Mouse (Mus musculus): ENCODE measurements around the gene Ddx39b. TPM values are rescaled to one million over a fixed set of nuclear protein-coding genes. Genes with fewer than 3 reads are reported as not detected.
"Not testable (repeated sequence)": the region's sequence is repeated elsewhere in the genome, so short reads cannot be mapped to it uniquely, and the experiment has no call there.

Gene Ddx39b
- total RNA-seq, 2 experiments from 2014 or later, result 195 to 213 TPM

DNA sequence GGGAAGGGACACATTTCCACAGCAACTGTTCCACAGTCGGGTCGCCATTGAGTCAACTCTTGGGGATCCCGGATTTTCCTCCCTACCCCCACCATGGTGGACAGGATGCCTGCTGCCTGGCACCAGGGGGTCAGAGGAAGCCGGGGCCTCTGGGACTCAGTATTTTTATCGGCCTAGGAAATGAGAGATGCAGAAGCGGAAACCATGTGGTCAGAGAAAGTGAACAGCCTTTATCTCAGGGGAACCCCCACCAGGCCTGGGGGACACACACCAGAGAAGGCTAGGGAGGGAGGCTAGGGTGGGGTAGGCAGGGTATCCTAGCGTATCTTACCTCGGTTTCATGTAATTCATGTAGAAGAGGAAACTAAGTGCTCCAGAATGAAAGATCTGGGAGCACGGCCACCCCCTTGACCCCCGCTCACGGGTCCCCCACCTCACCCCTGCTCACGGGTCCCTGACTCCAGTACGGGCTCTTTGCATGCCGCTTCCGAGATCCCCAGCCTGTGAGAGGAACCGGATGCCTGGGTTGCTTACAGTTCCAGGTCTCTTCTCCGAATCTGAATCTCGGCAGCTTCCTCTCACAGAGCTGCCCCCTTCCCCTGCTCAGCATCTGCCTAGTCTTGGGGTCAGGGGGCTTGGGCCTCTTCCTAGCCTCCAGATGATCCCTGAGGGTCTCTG, 22.9 kb upstream of the Ddx39b start:
- DNase-seq (ENCODE audit: low spot score in 2 of 2), result no peak

GRCm38 (mm10) chr17:35219601-35220041, 21.9 kb upstream of the Ddx39b start:
- no peak for DNase-seq (ENCODE audit: low spot score in 2 of 2)

DNA sequence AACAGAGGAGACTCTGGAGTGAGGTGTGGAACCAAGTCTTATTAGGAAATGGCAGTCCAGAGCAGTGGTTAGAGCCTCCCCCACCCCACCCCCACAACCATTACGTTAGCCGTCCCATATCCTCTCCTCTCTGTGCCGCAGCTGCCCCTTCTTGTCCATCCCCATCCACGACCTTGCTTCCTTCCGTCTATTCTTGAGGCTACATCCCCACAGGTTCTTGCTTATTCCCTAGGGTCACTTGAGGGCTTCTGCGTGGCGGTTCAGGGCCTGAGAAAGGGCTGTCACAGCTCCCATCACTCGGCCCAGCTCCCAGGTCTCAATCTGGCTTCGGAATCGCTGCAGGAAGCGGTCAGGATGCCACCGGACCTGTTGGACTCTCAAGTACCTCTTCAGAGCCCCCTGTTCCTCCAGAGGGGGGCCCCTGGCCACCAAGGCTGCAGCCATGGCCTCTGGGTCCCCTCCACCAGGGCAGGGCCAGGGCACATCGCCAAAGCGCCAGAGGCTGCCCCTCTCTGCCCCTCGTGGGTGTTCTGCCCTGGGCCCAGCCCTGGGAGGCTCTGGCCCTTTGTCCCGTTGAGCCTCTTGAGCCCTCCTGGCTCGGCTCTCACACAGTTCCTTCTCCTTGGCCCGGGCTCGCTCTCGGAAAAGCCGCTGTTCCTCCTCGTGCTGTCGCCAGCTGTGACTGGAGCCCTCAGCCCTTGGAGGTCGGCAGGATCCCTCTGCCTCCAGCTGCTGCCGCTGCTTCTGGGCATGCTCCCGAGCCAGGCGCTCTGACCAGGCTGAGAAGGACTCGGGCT, 21.2 kb upstream of the Ddx39b start, which contains the start of gene Gm16181:
TSS of gene Gm16181 (plus strand) at position 679 of the 797 bp plus-strand sequence.
- DNase-seq (ENCODE audit: low spot score in 2 of 2), result no peak

DNA sequence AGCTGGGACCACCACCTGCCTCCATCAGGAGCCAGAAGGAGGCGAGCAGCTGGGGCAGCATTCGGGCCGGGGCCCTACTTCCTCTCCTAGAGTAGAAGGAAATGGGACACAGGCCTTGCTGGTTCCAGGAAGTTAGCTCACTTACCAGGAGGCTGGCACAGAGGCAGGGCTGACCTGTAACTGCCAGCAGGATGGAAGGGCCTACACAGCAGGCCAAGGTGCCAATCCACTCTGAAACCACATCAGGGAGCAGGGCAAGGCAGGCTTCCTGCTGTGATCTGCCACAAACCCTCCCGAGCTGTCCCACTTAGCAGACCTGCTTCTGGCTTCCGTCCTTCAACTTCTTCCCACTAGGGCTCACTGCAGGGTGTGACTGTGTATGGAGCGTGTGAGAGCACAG, 19.2 kb upstream of the Ddx39b start:
- no peak for DNase-seq (ENCODE audit: low spot score in 2 of 2)

GRCm38 (mm10) chr17:35224641-35225040, 16.9 kb upstream of the Ddx39b start:
- no peak for DNase-seq (ENCODE audit: low spot score in 2 of 2)

DNA sequence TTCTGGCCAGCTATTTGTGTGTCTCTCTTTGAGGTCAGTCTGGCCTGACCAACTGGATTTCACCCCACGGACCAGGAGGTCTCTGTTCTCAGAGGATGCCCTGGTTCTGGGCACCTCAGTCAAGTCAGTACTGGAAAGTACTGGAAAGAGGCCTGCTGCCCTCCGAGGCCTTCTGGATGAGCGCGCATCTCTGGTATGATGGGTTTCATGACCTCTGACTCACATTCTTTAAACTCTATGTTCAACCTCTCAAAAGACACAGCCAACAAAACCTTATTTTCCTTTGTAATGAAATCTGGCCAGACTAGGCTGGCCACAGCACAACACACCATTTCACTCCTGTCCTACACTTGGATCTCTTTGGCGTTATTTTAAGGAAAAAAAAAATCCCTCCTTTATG, 16.1 kb upstream of the Ddx39b start:
- no peak for DNase-seq (ENCODE audit: low spot score in 2 of 2)

GRCm38 (mm10) chr17:35226561-35227046, 14.9 kb upstream of the Ddx39b start:
- DNase-seq (ENCODE audit: low spot score in 2 of 2), result no peak

GRCm38 (mm10) chr17:35231022-35231421, 10.5 kb upstream of the Ddx39b start:
- no peak for DNase-seq (ENCODE audit: low spot score in 2 of 2)

DNA sequence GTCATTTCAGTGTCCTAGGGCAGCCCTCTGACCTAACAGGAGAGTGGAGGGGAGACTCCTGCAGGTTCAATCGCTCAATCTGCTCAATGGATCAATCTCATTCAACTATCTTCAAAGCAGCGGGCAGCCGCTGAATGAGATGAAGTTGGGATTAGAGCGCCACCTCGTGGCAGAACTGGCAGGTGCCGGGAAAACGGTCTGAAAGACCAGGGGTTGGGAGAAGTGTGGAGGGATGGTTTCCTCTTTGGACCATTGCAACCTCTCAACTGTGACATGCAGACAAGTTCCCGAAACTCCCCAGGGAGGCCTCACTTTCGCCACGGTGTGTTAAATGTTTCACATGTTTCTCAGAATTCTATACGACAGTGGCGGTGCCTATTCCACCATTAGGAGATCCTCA, 9.5 kb upstream of the Ddx39b start:
- peak; percentile 89 to 93 for DNase-seq (ENCODE audit: low spot score in 2 of 2)

GRCm38 (mm10) chr17:35232659-35233058, 8.9 kb upstream of the Ddx39b start:
- DNase-seq (ENCODE audit: low spot score in 2 of 2), result no peak

DNA sequence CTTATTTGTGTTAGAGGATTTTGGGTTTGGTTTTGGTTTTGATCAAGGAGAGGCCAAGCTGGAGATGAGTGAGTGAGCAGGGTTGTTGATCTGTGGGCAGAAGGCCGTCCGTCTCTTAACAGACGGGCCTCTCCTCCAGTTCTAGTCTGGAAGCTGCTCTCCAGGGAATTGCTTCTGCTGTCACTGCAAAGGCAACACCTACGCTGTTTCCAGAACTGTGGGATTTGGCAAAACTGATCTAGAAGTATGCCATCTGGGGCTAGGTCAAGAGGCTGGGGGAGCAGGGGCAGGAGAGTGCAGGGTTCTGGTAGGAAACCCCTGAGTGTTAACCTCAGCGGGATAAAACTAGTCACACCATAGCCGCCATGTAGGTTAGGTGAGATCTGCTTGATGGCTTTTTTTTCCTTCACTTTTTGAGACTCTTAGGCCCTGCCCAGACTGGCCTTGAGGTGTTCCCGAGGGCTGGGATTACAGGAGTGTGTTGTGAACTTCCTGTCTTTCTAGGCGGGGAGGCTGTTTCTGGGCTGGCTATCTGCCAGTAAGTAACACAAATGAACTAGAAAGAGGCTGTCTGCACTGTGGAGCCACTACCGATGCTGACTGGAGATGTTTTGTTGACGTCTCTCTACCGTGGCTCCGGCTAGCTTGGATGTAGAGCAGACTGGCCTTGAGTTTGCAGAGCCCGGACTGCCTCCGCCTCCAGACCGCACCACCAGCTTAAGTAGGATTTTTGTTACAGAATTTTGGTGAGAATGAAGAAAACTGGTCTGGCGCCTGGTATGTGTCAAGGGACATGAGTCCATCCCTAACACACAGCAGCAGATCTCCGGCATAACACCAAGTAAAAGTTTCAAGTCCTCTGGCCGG, 8.2 kb upstream of the Ddx39b start, which contains the start of gene Atp6v1g2:
TSS of gene Atp6v1g2 (plus strand) at position 547 of the 867 bp plus-strand sequence.
- DNase-seq (ENCODE audit: low spot score in 2 of 2), result no peak

GRCm38 (mm10) chr17:35234090-35234489, 7.5 kb upstream of the Ddx39b start:
- not testable (repeated sequence) for DNase-seq (ENCODE audit: low spot score in 2 of 2)

DNA sequence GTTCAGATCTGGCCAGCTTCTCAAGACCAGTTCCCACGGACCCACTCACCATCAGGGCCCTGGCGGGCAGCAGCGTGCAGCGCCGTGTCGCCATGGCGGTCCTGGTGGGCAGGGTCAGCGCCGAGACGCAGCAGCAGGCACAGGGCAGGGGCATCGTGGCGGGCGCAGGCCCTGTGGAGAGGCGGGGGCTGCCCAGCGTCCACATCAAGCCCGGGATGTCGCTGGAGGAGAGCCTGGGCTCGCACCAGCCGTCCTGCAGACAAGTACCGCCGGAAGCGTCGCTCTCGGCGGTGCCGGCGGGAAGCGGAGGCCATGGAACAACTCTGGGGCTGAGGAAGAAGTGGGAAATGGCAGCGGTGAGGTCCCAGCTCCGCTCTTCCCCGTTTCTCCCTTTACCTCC, 6.6 kb upstream of the Ddx39b start:
- peak; percentile 52 to 56 for DNase-seq (ENCODE audit: low spot score in 2 of 2)

DNA sequence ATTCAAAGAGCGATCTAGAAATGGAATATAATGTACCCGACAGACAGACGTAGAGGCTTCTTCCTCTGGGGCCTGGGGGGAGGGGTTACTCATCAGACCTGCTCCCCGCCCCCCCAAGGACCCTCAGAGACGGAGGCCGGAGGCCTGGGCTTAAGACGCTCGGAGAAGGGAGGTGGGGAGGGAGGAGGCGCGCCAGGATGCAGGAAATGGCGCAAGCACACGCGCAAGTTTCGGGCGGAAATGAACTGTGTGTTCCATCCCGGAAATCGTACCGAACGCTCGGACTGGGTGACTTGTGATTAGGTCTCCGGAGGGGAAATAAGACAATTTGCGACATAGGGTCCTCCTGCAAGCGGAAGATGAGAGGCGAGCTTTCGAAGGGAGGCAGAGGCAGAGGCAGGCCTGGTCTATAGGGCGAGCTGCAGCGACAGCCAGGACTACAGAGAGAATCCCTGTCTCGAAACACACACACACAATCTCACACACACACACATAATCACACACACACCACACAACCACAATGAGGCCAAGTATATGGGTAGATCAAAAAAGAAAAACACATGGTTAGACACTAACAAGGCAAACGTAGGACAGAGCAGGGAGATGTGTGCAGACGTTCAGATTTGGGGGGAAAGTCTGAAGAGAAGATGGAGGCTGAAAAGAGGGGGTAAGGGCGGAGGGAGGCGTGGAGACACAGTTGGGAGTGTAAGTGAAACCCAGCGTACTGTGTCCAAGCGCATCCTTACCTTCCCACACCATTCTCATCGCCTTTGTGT, 5.7 kb upstream of the Ddx39b start, which contains the start of gene Nfkbil1:
TSS of gene Nfkbil1 (minus strand) at position 179 of the 776 bp plus-strand sequence.
- DNase-seq (ENCODE audit: low spot score in 2 of 2), result peak; percentile 76 to 77

DNA sequence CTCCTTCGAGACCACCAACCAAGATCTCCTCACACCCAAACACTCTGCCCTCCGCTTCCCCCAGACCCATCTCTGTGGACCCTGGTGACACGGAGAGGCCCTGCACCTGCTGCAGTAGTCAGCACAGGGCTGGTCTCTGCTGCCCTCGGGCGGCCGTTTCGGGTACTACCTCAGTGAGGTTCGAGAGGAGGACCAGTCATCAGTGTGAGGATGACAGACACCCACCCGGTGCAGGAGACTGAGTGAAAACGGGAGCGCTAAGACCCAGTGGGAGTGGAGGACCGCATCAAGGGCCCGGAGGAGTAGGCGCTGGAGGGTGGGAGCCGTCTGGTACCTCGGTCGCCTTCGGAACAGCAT, 5.2 kb upstream of the Ddx39b start:
- peak; percentile 99 to 100 for DNase-seq (ENCODE audit: low spot score in 2 of 2)

GRCm38 (mm10) chr17:35236996-35237395, 4.5 kb upstream of the Ddx39b start:
- no peak for DNase-seq (ENCODE audit: low spot score in 2 of 2)

GRCm38 (mm10) chr17:35237504-35237903, 4.0 kb upstream of the Ddx39b start:
- no peak for DNase-seq (ENCODE audit: low spot score in 2 of 2)

DNA sequence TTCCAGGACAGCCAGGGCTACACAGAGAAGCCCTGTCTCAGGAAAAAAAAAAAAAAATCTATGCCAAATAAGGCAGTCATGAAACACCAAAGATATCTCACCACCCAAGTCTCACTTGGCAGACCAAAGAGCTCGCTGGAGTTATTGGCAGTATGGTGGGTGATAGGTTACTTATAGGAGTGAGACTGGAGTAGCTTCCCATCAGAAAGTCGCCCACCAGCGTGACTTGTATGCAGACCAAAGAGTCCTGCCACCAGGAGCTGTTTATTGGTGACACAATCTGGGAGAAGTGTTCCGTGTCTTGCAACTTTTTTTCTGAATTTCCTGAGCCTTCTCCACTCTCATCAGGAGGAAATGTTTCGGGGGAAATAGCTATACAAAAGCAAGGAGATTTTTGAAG, 1.8 kb upstream of the Ddx39b start:
- no peak for DNase-seq (ENCODE audit: low spot score in 2 of 2)

- no peak for DNase-seq (ENCODE audit: low spot score in 2 of 2)
Observed at GRCm38 (mm10) chr17:35240384-35241304, 902 bp upstream of the Ddx39b start.

Data from adrenal gland, adult 18-20 months (tissue).